Mouse (Mus musculus) liver, embryonic 14.5 days (tissue): Measurements from ENCODE around the gene Hipk2.

Experiments
- CTCF ChIP-seq: IDR thresholded peaks from 2 replicates; pipeline ENCODE4 v1.5.1; 2016; ENCODE audit warnings: antibody characterized with exemption, low read depth, control low read depth
- EP300 ChIP-seq: IDR thresholded peaks from 2 replicates; pipeline ENCODE4 v1.6.1; 2016; ENCODE audit warnings: antibody characterized with exemption, low read depth

- TF ChIP-seq EP300 (no peak), CTCF (no peak)
Measured at GRCm38 (mm10) chr6:38690615-38691014, 185.3 kb downstream of the Hipk2 start.
